Mouse (Mus musculus) lung, postnatal 0 days (tissue): ENCODE measurements around the gene Map2k4.

Experiments
- CTCF ChIP-seq: IDR thresholded peaks from 2 replicates; pipeline ENCODE4 v1.5.1; 2016; ENCODE audit warnings: antibody characterized with exemption, mild to moderate bottlenecking
- EP300 ChIP-seq: IDR thresholded peaks from 2 replicates; pipeline ENCODE4 v1.6.1; 2016; ENCODE audit warnings: antibody characterized with exemption, mild to moderate bottlenecking, control low read depth

GRCm38 (mm10) chr11:65706784-65707183 lies 81.3 kb downstream of the Map2k4 start:
- TF ChIP-seq CTCF (no peak), EP300 (no peak)
